Mouse (Mus musculus) small intestine, adult 2 months (tissue): ENCODE data around the gene Rasgrp2.

Source experiments
- CTCF ChIP-seq: fragments of 200-500 bp; IDR thresholded peaks from 2 replicates; pipeline ENCODE4 v1.5.1; 2012; ENCODE audit warnings: low read depth, mild to moderate bottlenecking, control low read depth, inconsistent platforms, low read length, moderate library complexity, mixed read lengths; ENCODE audit not compliant: insufficient replicate concordance, insufficient read length; ENCODE audit errors: extremely low read depth
- POLR2A ChIP-seq: fragments of 200-500 bp; IDR thresholded peaks from 2 replicates; pipeline ENCODE4 v1.6.1; 2012; ENCODE audit warnings: low read depth, mild to moderate bottlenecking, control low read depth, inconsistent platforms, low read length, moderate library complexity

- no peak for TF ChIP-seq CTCF
- no peak for TF ChIP-seq POLR2A
Observed at GRCm38 (mm10) chr19:6397582-6398249, 1.4 kb upstream of the Rasgrp2 start.
